Mouse (Mus musculus) layer of hippocampus, adult 8-10 months (tissue): ENCODE measurements around the gene Gpank1. TPM values are rescaled to one million over a fixed set of nuclear protein-coding genes. Genes with fewer than 3 reads are reported as not detected.

Experiments used
- DNase-seq, 2 experiments: peaks; one replicate each; pipeline ENCODE4 v3.0.0; 2022; ENCODE audit warnings: low spot score in 2 of 2
- total RNA-seq, 4 experiments: library from RNA; stranded (reverse); gene quantifications; 2 replicates each; pipeline ENCODE4 v1.2.4; 2022

The Gpank1 gene
- total RNA-seq: 10 to 100 TPM; 17.6 to 19.2 (median 18.0) TPM

GRCm38 (mm10) chr17:35121143-35121799, at the start of gene Gpank1:
TSS of gene Gpank1 (plus strand) at chr17:35121455.
- DNase-seq: peak; percentile 98

GRCm38 (mm10) chr17:35074097-35074496, 47.2 kb upstream of the Gpank1 start:
- no peak for DNase-seq

DNA sequence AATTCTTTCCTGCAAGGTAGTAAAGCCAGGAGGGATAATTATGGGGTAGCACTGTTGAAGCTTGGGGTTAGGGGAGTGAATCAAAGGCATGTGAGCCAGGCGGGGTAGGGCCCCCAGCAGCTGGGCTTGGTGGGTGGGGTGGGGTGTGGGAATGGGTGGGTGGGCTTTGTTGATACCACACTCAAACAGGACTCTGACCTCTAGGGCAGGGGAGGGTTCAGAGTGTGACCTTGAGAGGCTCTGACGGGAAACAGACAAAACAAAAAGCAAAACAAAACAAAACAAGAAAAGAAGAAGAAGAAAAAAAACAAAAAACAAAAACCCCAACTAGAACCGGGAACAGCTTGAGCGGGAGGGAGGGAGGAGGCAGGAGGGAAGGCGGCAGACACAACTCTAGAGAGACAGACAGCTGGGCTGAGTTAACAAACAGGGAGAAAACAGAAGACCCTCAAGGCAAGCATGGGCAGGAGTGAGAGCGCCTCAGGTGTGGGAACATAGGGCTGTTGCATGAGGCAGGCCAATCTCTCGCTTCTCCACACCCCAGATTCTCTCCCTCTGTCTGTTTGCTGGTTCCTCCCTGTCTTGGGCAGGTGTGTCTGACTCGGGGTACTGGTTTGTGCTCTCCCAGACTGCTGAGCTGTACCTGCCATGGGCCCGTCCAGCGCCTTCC, 44.6 kb upstream of the Gpank1 start, which contains the start of gene Ly6g6e:
Ly6g6e (plus strand) TSS at position 396 of the 670 bp plus-strand sequence.
- DNase-seq: no peak

DNA sequence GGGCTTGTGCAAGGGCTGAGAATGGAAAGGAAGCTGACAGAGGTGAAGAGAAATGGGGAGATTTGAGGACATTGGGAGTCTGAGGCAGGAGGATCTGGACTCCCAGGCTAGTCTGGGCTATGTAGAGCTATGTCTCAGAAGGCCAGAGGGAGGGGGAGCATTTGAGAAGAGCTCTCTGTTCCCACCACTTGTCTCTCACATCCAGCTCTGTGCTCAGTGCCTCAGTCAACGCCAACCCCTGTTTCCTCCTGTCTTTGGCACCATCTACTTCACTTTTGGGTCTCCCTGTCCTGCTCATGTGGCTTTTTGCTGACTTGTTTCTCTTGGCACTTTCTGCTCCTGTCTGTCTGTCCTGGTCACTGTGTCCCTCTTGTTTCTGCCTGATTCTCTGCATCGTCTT, 44.0 kb upstream of the Gpank1 start:
- no peak for DNase-seq

- DNase-seq: no peak
These were observed 43.4 kb upstream of the Gpank1 start, which contains the start of gene Ly6g6d for GRCm38 (mm10) chr17:35077786-35078233. TSS of gene Ly6g6d (minus strand) at chr17:35078065.

GRCm38 (mm10) chr17:35079778-35080177, 41.5 kb upstream of the Gpank1 start:
- DNase-seq: no peak

- no peak for DNase-seq
These were observed 41.0 kb upstream of the Gpank1 start for GRCm38 (mm10) chr17:35080248-35080647.

DNA sequence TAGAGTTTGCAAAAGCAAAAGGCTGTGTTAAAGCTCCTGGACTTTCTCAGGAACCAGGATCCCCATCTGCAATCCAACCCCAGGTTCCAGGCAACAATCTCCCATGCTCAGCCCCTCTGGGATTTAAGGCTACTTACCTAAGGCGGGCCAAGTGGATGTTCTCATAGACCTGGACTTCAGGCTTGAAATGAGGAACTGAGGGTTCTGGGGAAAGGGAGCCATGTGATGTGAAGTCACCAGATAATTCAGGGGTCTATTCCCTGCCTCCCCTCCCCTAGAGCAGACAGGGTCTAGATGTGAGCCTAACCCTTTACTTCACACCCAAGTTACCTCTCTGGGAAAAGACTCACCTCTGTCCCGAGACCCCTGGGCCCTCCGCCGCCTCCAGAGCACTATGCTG, 40.5 kb upstream of the Gpank1 start:
- DNase-seq: no peak

DNA sequence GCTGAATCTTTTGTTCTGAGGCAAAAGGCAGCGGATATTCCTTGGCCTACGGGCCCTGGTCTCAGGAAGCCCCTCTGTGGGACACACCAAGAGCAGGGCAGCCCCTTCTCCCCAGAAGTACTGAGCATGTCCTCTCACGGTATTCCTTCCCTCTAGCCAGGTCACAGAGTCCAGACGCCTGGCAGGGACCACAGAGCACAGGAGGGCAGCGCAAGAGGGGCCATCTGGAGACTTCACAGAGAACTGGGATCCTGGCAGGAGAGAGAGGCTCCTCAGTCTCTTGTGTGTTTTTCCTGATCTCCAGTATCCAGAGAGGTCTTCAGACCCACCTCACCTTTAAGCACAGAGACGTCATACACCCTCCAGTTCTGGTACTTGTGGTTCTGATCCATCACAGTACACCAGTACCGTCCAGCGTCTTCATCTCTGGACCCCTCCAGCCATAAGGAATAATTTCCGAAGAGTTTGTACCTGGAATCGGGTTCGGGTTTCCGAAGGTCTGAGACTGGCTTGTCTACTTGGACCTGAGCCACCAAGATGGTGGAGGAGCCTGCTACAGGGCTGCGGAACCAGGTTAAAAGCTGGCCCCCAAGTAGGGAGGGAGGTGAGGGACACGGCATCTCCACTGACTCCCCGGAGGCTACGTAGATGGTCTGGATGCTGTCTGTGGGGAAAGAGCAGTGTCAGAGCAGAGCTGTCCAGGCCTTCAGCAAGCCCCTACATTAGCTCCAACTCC, 38.2 kb upstream of the Gpank1 start:
- DNase-seq: no peak

- no peak for DNase-seq
These were observed 37.2 kb upstream of the Gpank1 start for GRCm38 (mm10) chr17:35083929-35084497.

GRCm38 (mm10) chr17:35085208-35085865, 35.9 kb upstream of the Gpank1 start, which contains the start of gene Ly6g6f:
TSS of gene Ly6g6f (minus strand) at chr17:35085610.
- no peak for DNase-seq

GRCm38 (mm10) chr17:35088151-35088550, 33.1 kb upstream of the Gpank1 start:
- DNase-seq: no peak

GRCm38 (mm10) chr17:35088825-35089644, 32.2 kb upstream of the Gpank1 start, which contains the start of gene Abhd16a:
TSS of gene Abhd16a (plus strand) at chr17:35089263.
- DNase-seq: peak; percentile 91 to 95

DNA sequence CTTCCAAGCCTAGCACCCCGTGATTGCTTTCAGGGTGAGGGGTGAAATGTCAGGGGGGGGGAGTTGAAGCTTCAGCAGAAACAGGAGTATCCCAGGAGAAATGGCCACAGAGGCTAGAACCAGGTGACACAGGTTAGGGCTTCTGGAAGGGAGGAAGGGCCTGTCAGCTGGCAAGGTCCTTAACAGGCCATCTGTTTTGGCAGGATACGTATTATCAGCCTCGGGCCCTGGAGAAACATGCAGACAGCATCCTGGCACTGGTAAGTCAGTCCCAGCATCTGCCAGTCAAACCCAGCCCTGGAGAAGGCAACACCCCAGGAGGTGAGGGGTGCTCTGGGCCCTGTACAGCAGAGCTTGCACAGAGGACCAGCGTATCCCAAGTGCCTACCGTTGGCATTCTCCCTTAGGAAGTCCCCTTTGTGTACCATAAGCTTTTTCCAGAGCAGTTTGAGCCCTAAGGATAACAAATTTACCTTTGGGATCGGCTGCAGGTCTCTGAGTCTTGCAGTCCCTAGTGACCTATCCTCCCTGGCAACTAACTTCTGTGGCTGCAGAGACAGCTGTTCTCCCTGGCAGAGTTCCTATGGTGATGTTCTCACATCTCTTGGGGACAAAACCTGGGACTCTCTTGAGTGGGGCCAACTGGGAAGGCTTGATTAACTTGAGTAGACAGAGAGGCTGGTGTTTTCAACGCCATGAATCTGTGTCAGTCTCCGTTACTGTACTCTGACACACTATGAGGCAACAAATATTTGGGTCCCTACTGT, 30.9 kb upstream of the Gpank1 start:
- no peak for DNase-seq

DNA sequence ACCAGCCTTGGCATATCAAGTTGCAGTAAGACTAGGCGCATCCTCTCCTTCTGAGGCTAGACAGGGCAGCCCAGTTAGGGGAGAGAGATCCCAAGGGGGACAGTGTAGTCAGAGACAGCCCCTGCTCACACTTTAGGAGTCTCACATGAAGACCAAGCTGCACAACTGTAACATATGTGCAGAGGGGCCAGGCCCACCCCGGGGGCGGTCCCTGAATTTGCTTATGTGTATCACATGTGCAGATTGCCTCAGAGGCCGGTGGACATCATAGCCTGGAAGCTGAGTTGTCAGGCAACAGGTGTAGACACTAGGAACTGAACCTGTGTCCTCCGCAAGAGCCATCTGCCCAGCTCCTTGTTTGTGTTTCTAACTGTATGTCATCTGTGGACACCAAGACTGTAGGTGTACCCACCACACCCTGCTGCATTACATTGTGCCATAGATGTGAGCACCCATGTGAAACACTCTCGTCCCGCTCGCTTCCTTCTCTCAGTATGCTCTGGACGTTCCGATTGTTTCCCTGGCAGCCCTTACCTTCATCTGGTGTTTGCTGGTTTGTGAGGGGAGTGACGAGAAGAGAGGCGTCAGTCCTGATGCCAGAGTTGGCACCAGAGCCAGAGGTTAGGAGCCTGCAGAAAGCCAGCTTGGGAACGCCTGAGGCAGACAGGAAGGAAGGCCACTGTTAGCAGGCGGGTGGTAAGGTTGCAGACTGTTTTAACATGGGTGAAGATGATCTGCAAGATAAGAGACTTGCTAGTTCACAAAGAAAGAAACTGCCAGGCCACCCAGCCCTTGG, 28.7 kb upstream of the Gpank1 start:
- DNase-seq: no peak

DNA sequence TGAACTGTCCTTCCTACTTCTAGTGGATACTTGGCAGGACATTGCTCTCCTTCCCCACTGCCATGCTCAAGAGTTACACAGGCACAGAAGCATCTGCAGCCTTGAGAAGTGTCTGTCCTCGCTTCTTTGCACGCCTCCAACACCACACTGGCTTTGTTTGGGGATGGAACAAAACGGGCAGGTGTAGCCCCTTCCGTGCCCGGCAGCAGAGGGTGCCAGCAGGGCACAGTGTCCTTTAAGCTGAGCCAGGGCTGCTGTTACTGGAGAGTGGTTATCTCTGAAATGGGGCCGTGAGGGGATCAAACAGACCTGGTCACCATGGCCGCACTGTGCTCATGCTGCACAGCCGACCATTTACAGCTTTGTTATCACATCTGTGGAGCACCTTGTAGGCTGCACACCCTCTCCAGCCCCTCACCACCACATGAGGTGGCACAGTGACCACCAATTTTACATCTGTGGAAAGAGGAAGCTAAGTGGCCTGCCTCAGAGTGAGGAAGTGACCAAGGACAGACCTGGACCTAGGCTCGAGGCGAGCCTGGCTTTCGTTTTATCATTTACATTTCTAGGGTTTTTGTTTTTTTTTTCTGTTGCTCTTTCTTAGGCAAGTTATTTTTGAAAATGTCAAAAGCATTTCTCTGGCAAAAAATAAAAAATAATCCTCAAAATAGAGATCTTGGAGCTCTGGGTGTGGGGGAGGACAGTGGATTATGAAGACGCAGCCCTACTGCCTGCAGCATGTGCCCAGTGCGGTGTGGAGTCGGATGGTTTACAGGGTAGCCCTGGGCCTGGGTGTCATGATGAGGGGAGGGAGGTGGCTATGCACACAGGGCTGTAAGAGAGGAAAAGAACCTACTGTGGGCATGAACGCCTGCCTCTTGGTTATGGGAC, 26.5 kb upstream of the Gpank1 start:
- no peak for DNase-seq

GRCm38 (mm10) chr17:35096597-35096996, 24.7 kb upstream of the Gpank1 start:
- no peak for DNase-seq
